Mouse (Mus musculus): ENCODE data around the gene Kansl2. TPM values are rescaled to one million over a fixed set of nuclear protein-coding genes. Genes with fewer than 3 reads are reported as not detected.

Gene Kansl2
- polyA plus RNA-seq, 1 experiment from 2014 or later, result 78.5 TPM

DNA sequence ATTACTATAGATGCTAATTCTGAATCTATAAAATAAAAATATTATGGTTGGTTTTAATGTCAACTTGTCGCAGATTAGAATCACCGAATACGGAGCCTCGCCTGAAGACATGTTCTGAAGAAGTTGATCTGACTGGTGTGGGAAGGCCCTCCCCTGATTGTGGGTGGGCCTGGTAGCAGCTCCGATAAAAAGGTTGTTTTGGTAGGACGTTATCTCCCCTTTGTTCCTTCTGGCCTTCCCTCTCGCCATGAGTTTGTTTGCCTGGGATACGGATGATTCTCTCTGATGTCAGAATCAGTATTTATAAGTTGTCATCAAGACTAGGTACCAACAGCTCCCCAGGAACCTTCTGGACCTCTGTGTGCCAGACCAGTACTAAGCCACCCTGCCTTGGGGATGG lies 21.8 kb downstream of the Kansl2 start:
- no peak overlapping the region for H3K4me2 ChIP-seq
- H3K27ac ChIP-seq, result no peak overlapping the region
- H3K9ac ChIP-seq, result no peak overlapping the region
- no peaks in the 10 kb centered on the region for H3K9me3 ChIP-seq (replicated peaks)
- H3K27me3 ChIP-seq (replicated peaks), result 0 out of 2 replicates have a peak, but pooled peaks cover 6% of the 10 kb centered on the region
- peaks cover 25% of the 10 kb centered on the region; the same call in 1 of the 2 replicates for H3K4me1 ChIP-seq
- H3K36me3 ChIP-seq, result no peaks in the 10 kb centered on the region; the same call in 1 of the 2 replicates
- WGBS (ENCODE audit: insufficient replicate concordance), result 39% methylated on average over 8 of the region's 8 CpGs
- no peak overlapping the region for H3K4me3 ChIP-seq
- ATAC-seq, result no peak

DNA sequence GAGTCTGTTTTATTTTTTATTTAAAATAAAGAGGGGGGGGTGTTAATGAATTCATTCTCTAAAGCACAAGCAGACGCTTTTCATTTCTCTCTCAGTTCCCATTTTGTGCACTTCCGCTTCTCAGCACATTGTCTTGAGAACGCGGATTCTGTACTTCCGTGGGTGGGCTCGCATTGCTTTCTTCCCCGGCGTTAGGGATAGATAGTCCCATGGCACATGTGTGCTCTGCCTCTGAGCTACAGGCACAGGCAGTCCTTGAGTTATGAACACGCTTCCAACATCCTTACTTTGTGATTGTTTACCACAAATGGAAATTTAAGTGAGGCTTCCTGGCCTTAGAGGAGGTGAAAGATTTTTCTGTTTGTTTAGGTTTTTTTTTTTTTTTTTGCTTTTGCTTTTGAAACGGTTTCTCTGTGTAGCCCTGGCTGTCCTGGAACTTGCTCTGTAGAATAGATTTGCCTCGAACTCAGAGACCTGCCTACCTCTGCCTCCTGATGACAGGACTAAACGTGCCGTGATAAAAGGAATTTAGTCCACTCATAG lies 22.6 kb downstream of the Kansl2 start:
- 0 out of 2 replicates have a peak, but pooled peaks cover 6% of the 10 kb centered on the region for H3K27me3 ChIP-seq (replicated peaks)
- no peaks in the 10 kb centered on the region; the same call in 1 of the 2 replicates for H3K36me3 ChIP-seq
- H3K9ac ChIP-seq, result no peak overlapping the region
- 53% methylated on average over 13 of the region's 13 CpGs for WGBS (ENCODE audit: insufficient replicate concordance)
- ATAC-seq, result no peak
- H3K9me3 ChIP-seq (replicated peaks), result no peaks in the 10 kb centered on the region
- H3K4me2 ChIP-seq, result peak overlapping the region; percentile 60
- peaks cover 25% of the 10 kb centered on the region; the same call in 1 of the 2 replicates for H3K4me1 ChIP-seq
- H3K4me3 ChIP-seq, result no peak overlapping the region
- H3K27ac ChIP-seq, result no peak overlapping the region

DNA sequence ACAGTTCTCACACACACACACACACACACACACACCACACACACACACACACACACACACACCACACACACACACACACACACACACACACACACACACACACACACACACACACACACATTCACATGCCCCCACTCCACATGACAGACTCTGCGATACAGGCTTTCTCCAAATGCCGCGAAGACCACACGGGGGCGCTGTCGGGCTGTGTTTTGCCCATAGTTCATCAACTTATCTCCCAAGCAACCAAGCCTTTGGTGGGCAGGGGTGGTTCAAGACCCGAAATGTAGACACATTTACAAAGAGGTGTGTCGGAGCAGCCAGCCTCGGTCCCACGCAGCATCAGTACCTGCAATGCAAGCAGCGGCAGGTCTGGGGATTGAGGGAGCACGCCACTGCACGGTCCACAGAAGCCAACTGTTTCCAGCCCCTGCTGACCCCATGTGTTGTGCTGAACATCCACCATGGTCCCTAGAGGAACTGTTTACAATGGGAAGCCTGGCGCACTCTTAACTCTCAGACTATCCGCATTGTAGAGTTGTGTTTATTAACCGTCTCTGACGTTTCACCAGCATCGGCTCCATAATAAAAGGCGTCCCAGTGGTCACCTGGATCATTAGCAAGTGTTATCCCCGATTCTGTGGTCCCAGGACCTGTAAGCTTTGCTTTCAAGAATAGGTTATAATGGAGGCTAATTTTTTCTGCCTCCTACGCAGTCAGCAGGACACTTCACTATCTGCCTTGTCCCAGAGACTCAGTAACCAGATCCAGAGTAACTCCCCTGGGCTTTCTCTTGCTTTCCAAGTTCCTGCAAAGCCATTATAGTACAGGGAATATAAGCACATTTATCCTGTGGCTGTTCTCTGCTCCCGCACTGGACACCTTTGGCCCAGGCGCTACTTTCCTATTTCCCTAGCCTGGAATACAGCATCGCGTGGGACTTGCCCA lies 23.4 kb downstream of the Kansl2 start:
- Histone ChIP-seq H3K9me3 (replicated peaks) (no peaks in the 10 kb centered on the region), H3K9ac (no peak overlapping the region), H3K4me3 (peak overlapping the region; percentile 25), H3K4me1 (peaks cover 25% of the 10 kb centered on the region; the same call in 1 of the 2 replicates), H3K36me3 (no peaks in the 10 kb centered on the region), H3K27ac (no peak overlapping the region), H3K4me2 (peak overlapping the region; percentile 60), H3K27me3 (replicated peaks) (0 out of 2 replicates have a peak, but pooled peaks cover 6% of the 10 kb centered on the region)
- peak; percentile 49 for ATAC-seq
- 26% methylated on average over 25 of the region's 25 CpGs for WGBS (ENCODE audit: insufficient replicate concordance)

DNA sequence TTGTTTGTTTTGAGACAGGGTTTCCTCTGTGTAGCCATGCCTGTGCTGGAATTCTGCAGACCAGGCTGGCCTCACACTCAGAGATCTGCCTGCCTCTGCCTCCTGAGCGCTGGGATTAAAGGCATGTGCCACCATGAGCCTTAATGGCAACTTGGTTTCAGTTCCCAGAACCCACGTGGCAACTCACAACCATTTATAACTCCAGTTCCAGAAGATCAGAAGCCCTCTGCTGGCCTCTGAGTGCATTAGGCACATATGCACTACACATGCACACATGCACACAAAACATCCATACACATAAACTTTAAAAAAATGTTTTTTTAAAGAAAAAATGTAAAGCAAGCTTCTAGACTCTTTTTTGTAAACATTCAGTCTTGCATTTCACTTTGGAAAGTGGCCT lies 24.7 kb downstream of the Kansl2 start:
- Histone ChIP-seq H3K4me2 (no peak overlapping the region), H3K4me3 (no peak overlapping the region), H3K9me3 (replicated peaks) (no peaks in the 10 kb centered on the region), H3K36me3 (no peaks in the 10 kb centered on the region), H3K27me3 (replicated peaks) (peaks cover 16% of the 10 kb centered on the region; the same call in 1 of the 2 replicates), H3K4me1 (peaks cover 25% of the 10 kb centered on the region; the same call in 1 of the 2 replicates), H3K9ac (no peak overlapping the region), H3K27ac (no peak overlapping the region)
- no peak for ATAC-seq
- 36% methylated on average over 2 of the region's 2 CpGs for WGBS (ENCODE audit: insufficient replicate concordance)

DNA sequence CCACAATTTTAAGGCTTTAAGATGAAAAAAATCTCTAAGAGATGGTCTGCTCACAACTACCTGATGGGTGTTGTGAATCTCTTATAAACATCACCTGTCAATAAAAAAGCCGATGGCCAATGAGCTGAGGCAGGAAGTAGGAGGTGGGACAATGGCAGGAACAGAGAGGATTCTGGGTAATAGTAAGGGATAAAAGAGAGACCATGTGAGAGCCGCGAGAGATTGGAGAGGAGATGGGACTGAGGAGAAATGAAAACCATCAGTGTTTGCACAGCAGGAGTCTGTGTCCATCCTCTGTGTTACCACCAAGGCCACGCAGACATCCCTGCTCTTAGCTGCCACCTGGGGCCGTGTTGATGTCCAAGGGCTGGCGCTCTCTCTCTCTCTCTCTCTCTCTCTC lies 26.7 kb downstream of the Kansl2 start:
- Histone ChIP-seq H3K4me2 (no peak overlapping the region), H3K36me3 (no peaks in the 10 kb centered on the region), H3K9me3 (replicated peaks) (no peaks in the 10 kb centered on the region), H3K4me3 (no peak overlapping the region), H3K27me3 (replicated peaks) (peaks cover 20% of the 10 kb centered on the region; the same call in 1 of the 2 replicates), H3K4me1 (peaks cover 16% of the 10 kb centered on the region; the same call in 1 of the 2 replicates), H3K9ac (no peak overlapping the region), H3K27ac (no peak overlapping the region)
- ATAC-seq, result no peak
- WGBS (ENCODE audit: insufficient replicate concordance), result 78% methylated on average over 6 of the region's 6 CpGs

DNA sequence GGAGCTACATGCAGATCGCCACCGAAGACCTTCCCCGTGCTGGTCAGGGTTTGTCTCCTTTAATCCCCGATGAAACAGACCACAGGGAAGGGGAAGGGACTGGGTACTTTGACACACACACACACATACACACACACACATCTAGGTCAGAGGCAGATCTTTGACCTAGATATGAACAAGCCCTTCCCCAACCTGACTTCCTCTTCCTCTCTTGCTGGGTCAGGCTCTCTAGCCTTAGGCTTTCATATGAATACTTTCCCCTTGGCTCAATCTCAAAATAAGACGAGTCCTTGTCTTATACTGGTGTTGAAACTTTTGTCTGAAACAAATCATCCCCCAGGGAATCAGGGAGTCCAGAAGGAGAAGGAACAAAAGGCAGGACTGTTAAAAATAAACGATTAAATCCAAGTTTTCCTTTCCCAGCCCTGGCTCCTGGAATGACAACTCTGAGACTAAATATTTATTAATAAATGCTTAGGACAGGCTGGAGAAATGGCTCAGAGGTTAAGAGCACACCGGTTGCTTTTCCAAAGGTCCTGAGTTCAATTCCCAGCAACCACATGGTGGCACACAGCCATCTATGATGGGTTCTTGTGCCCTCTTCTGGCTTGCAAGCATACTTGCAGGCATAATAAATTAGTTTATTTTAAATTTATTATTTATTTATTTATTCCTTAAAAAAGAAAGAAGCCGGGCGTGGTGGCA lies 27.7 kb downstream of the Kansl2 start:
- Histone ChIP-seq H3K27me3 (replicated peaks) (peaks cover 20% of the 10 kb centered on the region; the same call in 1 of the 2 replicates), H3K4me3 (no peak overlapping the region), H3K27ac (no peak overlapping the region), H3K4me1 (peaks cover 9% of the 10 kb centered on the region; the same call in 1 of the 2 replicates), H3K36me3 (no peaks in the 10 kb centered on the region), H3K9me3 (replicated peaks) (no peaks in the 10 kb centered on the region), H3K4me2 (no peak overlapping the region), H3K9ac (no peak overlapping the region)
- no peak for ATAC-seq
- WGBS (ENCODE audit: insufficient replicate concordance), result 42% methylated on average over 9 of the region's 9 CpGs

DNA sequence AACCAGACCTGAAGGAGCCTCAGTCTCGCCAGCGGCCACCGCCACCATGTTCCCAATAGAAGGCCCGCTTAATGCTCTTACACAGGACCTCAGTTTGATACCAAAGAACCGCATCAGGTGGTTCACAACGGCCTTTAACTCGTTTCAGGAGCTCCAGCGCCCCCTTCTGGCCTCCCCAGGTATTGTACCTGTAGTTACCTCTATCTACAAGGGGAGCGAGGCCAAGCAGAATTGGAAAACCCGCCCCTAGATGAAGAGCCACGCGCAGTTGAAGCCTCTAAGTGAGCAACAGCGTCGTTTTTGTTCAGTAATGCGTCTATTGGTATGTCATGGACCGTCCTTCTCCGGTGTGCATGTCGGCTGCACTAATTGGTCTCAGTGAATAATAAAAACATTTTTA lies 29.6 kb downstream of the Kansl2 start:
- peaks cover 20% of the 10 kb centered on the region; the same call in 1 of the 2 replicates for H3K27me3 ChIP-seq (replicated peaks)
- no peaks in the 10 kb centered on the region for H3K9me3 ChIP-seq (replicated peaks)
- 12% methylated on average over 18 of the region's 18 CpGs for WGBS (ENCODE audit: insufficient replicate concordance)
- ATAC-seq, result no peak
- H3K4me1 ChIP-seq, result no peaks in the 10 kb centered on the region
- H3K9ac ChIP-seq, result no peak overlapping the region
- no peak overlapping the region for H3K27ac ChIP-seq
- no peaks in the 10 kb centered on the region for H3K36me3 ChIP-seq
- no peak overlapping the region for H3K4me3 ChIP-seq
- H3K4me2 ChIP-seq, result no peak overlapping the region

DNA sequence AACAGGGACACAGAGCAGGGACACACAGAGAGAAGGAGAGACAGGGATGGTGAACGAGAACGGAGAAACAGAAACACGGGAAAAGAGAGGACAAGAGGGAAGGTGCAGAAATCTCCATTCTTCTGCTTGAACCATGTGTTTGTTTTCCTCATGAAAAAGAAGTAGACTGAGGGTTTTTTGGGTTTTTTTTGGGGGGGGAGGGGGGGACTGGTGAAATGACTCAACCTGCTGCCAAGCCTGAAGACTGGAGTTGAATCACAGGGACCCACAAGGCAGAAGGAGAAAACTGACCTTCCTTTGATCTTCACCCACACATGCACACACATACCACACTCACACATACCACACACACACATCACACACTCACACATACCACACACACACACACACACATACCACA lies 30.7 kb downstream of the Kansl2 start:
- H3K9me3 ChIP-seq (replicated peaks), result no peaks in the 10 kb centered on the region
- H3K4me3 ChIP-seq, result no peak overlapping the region
- H3K4me2 ChIP-seq, result no peak overlapping the region
- no peak overlapping the region for H3K27ac ChIP-seq
- 64% methylated on average over 3 of the region's 3 CpGs for WGBS (ENCODE audit: insufficient replicate concordance)
- H3K27me3 ChIP-seq (replicated peaks), result peaks cover 18% of the 10 kb centered on the region; the same call in 1 of the 2 replicates
- H3K36me3 ChIP-seq, result no peaks in the 10 kb centered on the region
- no peak overlapping the region for H3K9ac ChIP-seq
- no peak for ATAC-seq
- H3K4me1 ChIP-seq, result no peaks in the 10 kb centered on the region

DNA sequence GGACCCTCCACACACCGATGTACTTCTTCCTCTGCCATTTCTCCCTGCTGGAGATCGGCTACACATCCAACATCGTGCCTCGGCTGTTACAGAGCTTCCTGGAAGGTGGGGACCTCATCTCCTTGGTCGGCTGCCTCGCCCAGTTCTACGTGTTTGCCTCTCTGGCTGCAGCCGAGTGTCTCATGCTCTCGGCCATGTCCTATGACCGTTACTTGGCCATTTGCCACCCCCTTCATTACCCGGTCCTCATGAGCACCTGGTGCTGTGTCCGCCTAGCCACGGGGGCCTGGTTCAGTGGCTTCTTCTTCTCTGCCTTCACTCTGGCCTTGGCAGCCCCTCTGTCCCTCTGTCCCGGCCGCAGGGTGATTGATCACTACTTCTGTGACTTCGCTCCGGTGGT lies 36.4 kb downstream of the Kansl2 start:
- Histone ChIP-seq H3K27ac (no peak overlapping the region), H3K9ac (no peak overlapping the region), H3K4me1 (no peaks in the 10 kb centered on the region), H3K36me3 (no peaks in the 10 kb centered on the region), H3K4me3 (no peak overlapping the region), H3K9me3 (replicated peaks) (no peaks in the 10 kb centered on the region), H3K27me3 (replicated peaks) (0 out of 2 replicates have a peak, but pooled peaks cover 4% of the 10 kb centered on the region), H3K4me2 (no peak overlapping the region)
- ATAC-seq, result no peak
- 70% methylated on average over 17 of the region's 17 CpGs for WGBS (ENCODE audit: insufficient replicate concordance)

DNA sequence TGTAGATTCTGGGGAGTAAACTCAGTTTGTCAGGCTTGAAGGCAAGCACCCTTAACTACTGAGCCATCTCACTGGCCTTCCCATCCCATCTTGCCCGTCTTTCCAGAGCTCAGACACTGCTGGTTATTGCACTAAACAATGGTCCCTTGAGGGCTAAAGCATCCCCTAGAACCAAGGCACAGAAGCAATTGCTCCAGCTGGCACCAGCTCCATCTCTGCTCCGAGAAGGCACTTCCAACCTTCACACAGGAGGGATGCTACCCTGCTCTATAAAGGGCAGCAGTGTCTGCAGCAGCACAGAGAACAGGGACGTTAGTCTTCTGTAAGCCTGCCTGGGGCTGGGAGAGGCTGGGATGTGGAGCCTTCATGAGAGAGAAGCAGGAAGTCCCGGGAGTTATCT lies 42.0 kb downstream of the Kansl2 start, which contains the start of gene Olfr279:
Gene Olfr279, plus strand, starts transcription at position 301 of the 400 bp plus-strand sequence.
- H3K4me1 ChIP-seq, result no peaks in the 10 kb centered on the region
- H3K27ac ChIP-seq, result no peak within 1 kb of the TSS
- H3K27me3 ChIP-seq (replicated peaks), result 0 out of 2 replicates have a peak, but pooled peaks cover 4% of the 10 kb centered on the region
- H3K9me3 ChIP-seq (replicated peaks), result no peaks in the 10 kb centered on the region; the same call in 1 of the 2 replicates
- no peaks in the 10 kb centered on the region for H3K36me3 ChIP-seq
- WGBS (ENCODE audit: insufficient replicate concordance), result 27% methylated on average over 4 of the region's 4 CpGs
- H3K9ac ChIP-seq, result no peak within 1 kb of the TSS
- no peak within 1 kb of the TSS for H3K4me3 ChIP-seq
- no peak for ATAC-seq
- H3K4me2 ChIP-seq, result no peak within 1 kb of the TSS

DNA sequence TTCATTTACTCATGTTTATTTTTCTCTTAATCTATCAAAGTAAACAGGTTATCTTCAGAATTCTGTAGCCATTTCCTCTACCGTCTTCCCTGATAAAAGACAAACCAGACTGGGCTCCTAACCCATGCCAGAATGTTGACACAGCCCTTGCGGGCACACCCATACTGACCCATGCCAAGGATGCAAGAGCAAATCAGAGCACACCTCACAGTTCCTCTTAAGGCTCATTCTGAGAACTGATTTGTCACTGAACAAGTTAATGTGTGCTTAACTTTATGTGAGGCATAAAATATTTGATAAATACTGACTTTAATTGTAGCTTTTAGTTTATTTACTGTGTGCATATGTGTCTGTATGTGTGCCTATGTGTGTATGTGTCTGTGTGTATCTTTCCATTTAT lies 42.7 kb downstream of the Kansl2 start:
- Histone ChIP-seq H3K4me3 (no peak overlapping the region), H3K9me3 (replicated peaks) (no peaks in the 10 kb centered on the region; the same call in 1 of the 2 replicates), H3K27ac (no peak overlapping the region), H3K36me3 (no peaks in the 10 kb centered on the region), H3K4me2 (no peak overlapping the region), H3K4me1 (no peaks in the 10 kb centered on the region), H3K27me3 (replicated peaks) (0 out of 2 replicates have a peak, but pooled peaks cover 4% of the 10 kb centered on the region), H3K9ac (no peak overlapping the region)
- WGBS (ENCODE audit: insufficient replicate concordance), result 46% methylated on average over 2 of the region's 2 CpGs
- no peak for ATAC-seq

All from liver, embryonic 12.5 days (tissue).